Mouse (Mus musculus): ENCODE data around the gene Chst2. TPM values are rescaled to one million over a fixed set of nuclear protein-coding genes. Genes with fewer than 3 reads are reported as not detected.

Chst2 gene
- total and polyA plus RNA-seq, 3 experiments = 0.29 to 1.2 (median 1.1) TPM

DNA sequence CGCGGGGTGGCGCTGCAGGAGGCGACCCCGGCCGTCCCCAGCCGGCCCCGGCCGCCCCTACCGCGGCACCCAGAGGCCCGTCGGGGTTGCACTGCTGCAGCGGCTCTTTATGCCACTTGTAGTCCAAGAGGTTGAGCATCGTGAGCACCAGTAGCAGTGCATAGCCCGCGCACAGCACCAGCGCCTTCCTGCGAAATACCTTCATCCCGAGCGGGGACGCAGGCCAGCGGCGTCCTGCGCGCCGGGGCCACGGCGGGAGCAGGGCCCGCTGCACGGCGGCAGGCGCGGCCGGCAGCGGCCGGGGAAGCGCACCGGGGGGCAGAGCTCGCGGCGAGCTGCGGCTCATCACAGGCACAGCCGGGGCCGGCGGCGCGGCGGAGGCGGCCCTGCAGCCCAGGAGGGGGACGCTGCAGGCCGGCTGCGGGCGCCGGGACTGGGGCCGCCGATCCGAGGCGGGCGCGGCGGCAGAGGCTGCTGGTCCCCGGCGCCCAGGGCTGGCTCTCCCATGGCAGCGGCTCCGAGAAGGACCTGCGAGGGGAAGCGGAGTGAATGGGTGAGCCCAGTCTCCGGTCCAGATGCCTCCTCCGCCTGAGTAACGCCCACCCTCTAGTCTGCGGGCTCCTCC lies 464 bp downstream of the Chst2 start:
- peaks cover 12% of the 10 kb centered on the region; the same call in 1 of the 2 replicates for H3K27me3 ChIP-seq (ENCODE audit: control insufficient read depth, insufficient read depth, low read length)
- intact Hi-C loops (cut with DNase I) = loop anchor here (5.0 kb wide), 1 partner anchor 664 kb away; no protein-coding TSS in a partner anchor
- no peaks in the 10 kb centered on the region for H3K36me3 ChIP-seq (ENCODE audit: control insufficient read depth, insufficient read depth, low read length)
- WGBS = 2% methylated on average over 70 of the region's 72 CpGs
- H3K79me2 ChIP-seq (replicated peaks; ENCODE audit: control insufficient read depth, insufficient read depth, low read length) = no peaks in the 10 kb centered on the region
- no peak overlapping the region; the same call in 1 of the 2 replicates for H3K27ac ChIP-seq
- peak overlapping the region; percentile 64 for H3K9ac ChIP-seq (ENCODE audit: low read depth, low read length)
- peak; percentile 39 to 47 for DNase-seq
- 0 out of 2 replicates have a peak, but pooled peaks cover 1% of the 10 kb centered on the region for H3K4me1 ChIP-seq (ENCODE audit: control insufficient read depth, insufficient read depth, low read length)
- TF ChIP-seq EP300 (IDR thresholded peaks at IDR 0.05; ENCODE audit: insufficient read depth, low read depth, low read length) (no peak), POLR2A (IDR thresholded peaks at IDR 0.05; ENCODE audit: insufficient read depth, low read depth, low read length) (no peak), CTCF (IDR thresholded peaks at IDR 0.05) (no peak)
- peak overlapping the region; percentile 65 for H3K4me3 ChIP-seq

GRCm38 (mm10) chr9:95405511-95405945 lies 994 bp downstream of the Chst2 start:
- under 1% methylated on average over 30 of the region's 30 CpGs for WGBS
- Histone ChIP-seq H3K4me1 (ENCODE audit: control insufficient read depth, insufficient read depth, low read length) (0 out of 2 replicates have a peak, but pooled peaks cover 1% of the 10 kb centered on the region), H3K27me3 (ENCODE audit: control insufficient read depth, insufficient read depth, low read length) (peaks cover 12% of the 10 kb centered on the region; the same call in 1 of the 2 replicates), H3K36me3 (ENCODE audit: control insufficient read depth, insufficient read depth, low read length) (no peaks in the 10 kb centered on the region), H3K27ac (no peak overlapping the region), H3K9ac (ENCODE audit: low read depth, low read length) (peak overlapping the region; percentile 64; the same call in 1 of the 2 replicates), H3K4me3 (peak overlapping the region; percentile 65), H3K79me2 (replicated peaks; ENCODE audit: control insufficient read depth, insufficient read depth, low read length) (no peaks in the 10 kb centered on the region)
- DNase-seq = peak; percentile 61 to 69
- peak; percentile 76 for TF ChIP-seq CTCF (IDR thresholded peaks at IDR 0.05)
- TF ChIP-seq EP300 (IDR thresholded peaks at IDR 0.05; ENCODE audit: insufficient read depth, low read depth, low read length) = no peak
- intact Hi-C loops (cut with DNase I) = loop anchor here (5.0 kb wide), 1 partner anchor 663 kb away; no protein-coding TSS in a partner anchor

GRCm38 (mm10) chr9:95404811-95405465 lies 1.6 kb downstream of the Chst2 start:
- WGBS = 78% methylated on average over 38 of the region's 38 CpGs
- TF ChIP-seq POLR2A (IDR thresholded peaks at IDR 0.05; ENCODE audit: insufficient read depth, low read depth, low read length) = no peak
- TF ChIP-seq EP300 (IDR thresholded peaks at IDR 0.05; ENCODE audit: insufficient read depth, low read depth, low read length) = no peak
- TF ChIP-seq CTCF (IDR thresholded peaks at IDR 0.05) = no peak

GRCm38 (mm10) chr9:95401686-95402085 lies 4.8 kb downstream of the Chst2 start:
- H3K4me1 ChIP-seq (ENCODE audit: control insufficient read depth, insufficient read depth, low read length) = 0 out of 2 replicates have a peak, but pooled peaks cover 1% of the 10 kb centered on the region
- TF ChIP-seq EP300 (IDR thresholded peaks at IDR 0.05; ENCODE audit: insufficient read depth, low read depth, low read length) (no peak), POLR2A (IDR thresholded peaks at IDR 0.05; ENCODE audit: insufficient read depth, low read depth, low read length) (no peak), CTCF (IDR thresholded peaks at IDR 0.05) (no peak)
- no peak overlapping the region for H3K4me3 ChIP-seq
- no peak overlapping the region for H3K9ac ChIP-seq (ENCODE audit: low read depth, low read length)
- peaks cover 9% of the 10 kb centered on the region; the same call in 1 of the 2 replicates for H3K27me3 ChIP-seq (ENCODE audit: control insufficient read depth, insufficient read depth, low read length)
- no peaks in the 10 kb centered on the region for H3K79me2 ChIP-seq (replicated peaks; ENCODE audit: control insufficient read depth, insufficient read depth, low read length)
- intact Hi-C loops (cut with DNase I) = no loop called here
- 25% methylated on average over 5 of the region's 5 CpGs for WGBS
- DNase-seq = no peak
- no peaks in the 10 kb centered on the region for H3K36me3 ChIP-seq (ENCODE audit: control insufficient read depth, insufficient read depth, low read length)
- no peak overlapping the region for H3K27ac ChIP-seq

More at GRCm38 (mm10) chr9:95404811-95405465, 1.6 kb downstream of the Chst2 start:
- no peak for DNase-seq
- Histone ChIP-seq H3K4me1 (ENCODE audit: control insufficient read depth, insufficient read depth, low read length) (0 out of 2 replicates have a peak, but pooled peaks cover 1% of the 10 kb centered on the region), H3K79me2 (replicated peaks; ENCODE audit: control insufficient read depth, insufficient read depth, low read length) (no peaks in the 10 kb centered on the region), H3K36me3 (ENCODE audit: control insufficient read depth, insufficient read depth, low read length) (no peaks in the 10 kb centered on the region), H3K4me3 (no peak overlapping the region), H3K27ac (no peak overlapping the region), H3K9ac (ENCODE audit: low read depth, low read length) (no peak overlapping the region), H3K27me3 (ENCODE audit: control insufficient read depth, insufficient read depth, low read length) (peaks cover 12% of the 10 kb centered on the region; the same call in 1 of the 2 replicates)
- intact Hi-C loops (cut with DNase I) = loop anchor here (5.0 kb wide), 1 partner anchor 663 kb away; no protein-coding TSS in a partner anchor

- H3K27me3 ChIP-seq (ENCODE audit: control insufficient read depth, insufficient read depth, low read length) = no peaks in the 10 kb centered on the region
- H3K79me2 ChIP-seq (replicated peaks; ENCODE audit: control insufficient read depth, insufficient read depth, low read length) = no peaks in the 10 kb centered on the region
- TF ChIP-seq POLR2A (IDR thresholded peaks at IDR 0.05; ENCODE audit: insufficient read depth, low read depth, low read length) = no peak
- WGBS = 50% methylated on average over 1 of the region's 1 CpGs
- DNase-seq = no peak
- no peaks in the 10 kb centered on the region for H3K4me1 ChIP-seq (ENCODE audit: control insufficient read depth, insufficient read depth, low read length)
- H3K27ac ChIP-seq = no peak overlapping the region
- no peak overlapping the region for H3K9ac ChIP-seq (ENCODE audit: low read depth, low read length)
- no peak overlapping the region for H3K4me3 ChIP-seq
- no peaks in the 10 kb centered on the region for H3K36me3 ChIP-seq (ENCODE audit: control insufficient read depth, insufficient read depth, low read length)
- intact Hi-C loops (cut with DNase I) = no loop called here
Observed at GRCm38 (mm10) chr9:95392011-95392410, 14.5 kb downstream of the Chst2 start.

- Histone ChIP-seq H3K27me3 (ENCODE audit: control insufficient read depth, insufficient read depth, low read length) (no peaks in the 10 kb centered on the region), H3K4me1 (ENCODE audit: control insufficient read depth, insufficient read depth, low read length) (no peaks in the 10 kb centered on the region), H3K79me2 (replicated peaks; ENCODE audit: control insufficient read depth, insufficient read depth, low read length) (no peaks in the 10 kb centered on the region), H3K27ac (no peak overlapping the region), H3K4me3 (no peak overlapping the region), H3K9ac (ENCODE audit: low read depth, low read length) (no peak overlapping the region), H3K36me3 (ENCODE audit: control insufficient read depth, insufficient read depth, low read length) (no peaks in the 10 kb centered on the region)
- WGBS = 94% methylated on average over 3 of the region's 3 CpGs
- no peak for DNase-seq
- intact Hi-C loops (cut with DNase I) = no loop called here
- TF ChIP-seq EP300 (IDR thresholded peaks at IDR 0.05; ENCODE audit: insufficient read depth, low read depth, low read length) = no peak
- TF ChIP-seq POLR2A (IDR thresholded peaks at IDR 0.05; ENCODE audit: insufficient read depth, low read depth, low read length) = no peak
- TF ChIP-seq CTCF (IDR thresholded peaks at IDR 0.05) = no peak
Observed at GRCm38 (mm10) chr9:95389956-95390355, 16.6 kb downstream of the Chst2 start.

Measured in heart, adult 2 months (tissue).